Mouse (Mus musculus): ENCODE results near the gene Otogl.

Gene Otogl

GRCm38 (mm10) chr10:107912084-107912573 is at the start of gene Otogl:
Otogl (minus strand) TSS chr10:107912134.
- no peak for DNase-seq (ENCODE audit: low spot score in 2 of 2)

- no peak for DNase-seq (ENCODE audit: low spot score in 2 of 2)
Measured at GRCm38 (mm10) chr10:107956588-107956987, 44.7 kb upstream of the Otogl start.

GRCm38 (mm10) chr10:107954444-107954843 is 42.5 kb upstream of the Otogl start:
- no peak for DNase-seq (ENCODE audit: low spot score in 2 of 2)

- no peak for DNase-seq (ENCODE audit: low spot score in 2 of 2)
Measured at GRCm38 (mm10) chr10:107951596-107951995, 39.7 kb upstream of the Otogl start.

GRCm38 (mm10) chr10:107949945-107950344 is 38.0 kb upstream of the Otogl start:
- no peak for DNase-seq (ENCODE audit: low spot score in 2 of 2)

GRCm38 (mm10) chr10:107948647-107949046 is 36.7 kb upstream of the Otogl start:
- DNase-seq (ENCODE audit: low spot score in 2 of 2) = no peak

- DNase-seq (ENCODE audit: low spot score in 2 of 2) = no peak
Measured at GRCm38 (mm10) chr10:107948038-107948437, 36.1 kb upstream of the Otogl start.

GRCm38 (mm10) chr10:107946348-107946747 is 34.4 kb upstream of the Otogl start:
- no peak for DNase-seq (ENCODE audit: low spot score in 2 of 2)

- DNase-seq (ENCODE audit: low spot score in 2 of 2) = no peak
Measured at GRCm38 (mm10) chr10:107943859-107944258, 31.9 kb upstream of the Otogl start.

GRCm38 (mm10) chr10:107941188-107941900 is 29.4 kb upstream of the Otogl start:
- no peak for DNase-seq (ENCODE audit: low spot score in 2 of 2)

GRCm38 (mm10) chr10:107940302-107940701 is 28.4 kb upstream of the Otogl start:
- DNase-seq (ENCODE audit: low spot score in 2 of 2) = no peak

GRCm38 (mm10) chr10:107939821-107940220 is 27.9 kb upstream of the Otogl start:
- DNase-seq (ENCODE audit: low spot score in 2 of 2) = no peak

GRCm38 (mm10) chr10:107934055-107934454 is 22.1 kb upstream of the Otogl start:
- DNase-seq (ENCODE audit: low spot score in 2 of 2) = no peak

GRCm38 (mm10) chr10:107933527-107933926 is 21.6 kb upstream of the Otogl start:
- DNase-seq (ENCODE audit: low spot score in 2 of 2) = no peak

- DNase-seq (ENCODE audit: low spot score in 2 of 2) = no peak
Measured at GRCm38 (mm10) chr10:107931833-107932828, 20.2 kb upstream of the Otogl start.

GRCm38 (mm10) chr10:107930471-107931021 is 18.6 kb upstream of the Otogl start:
- no peak for DNase-seq (ENCODE audit: low spot score in 2 of 2)

GRCm38 (mm10) chr10:107925306-107925705 is 13.4 kb upstream of the Otogl start:
- no peak for DNase-seq (ENCODE audit: low spot score in 2 of 2)

GRCm38 (mm10) chr10:107923860-107924259 is 11.9 kb upstream of the Otogl start:
- DNase-seq (ENCODE audit: low spot score in 2 of 2) = no peak

- DNase-seq (ENCODE audit: low spot score in 2 of 2) = no peak
Measured at GRCm38 (mm10) chr10:107922750-107923149, 10.8 kb upstream of the Otogl start.

GRCm38 (mm10) chr10:107921549-107921948 is 9.6 kb upstream of the Otogl start:
- DNase-seq (ENCODE audit: low spot score in 2 of 2) = no peak

- DNase-seq (ENCODE audit: low spot score in 2 of 2) = no peak
Measured at GRCm38 (mm10) chr10:107921134-107921533, 9.2 kb upstream of the Otogl start.

GRCm38 (mm10) chr10:107913013-107913412 is 1.1 kb upstream of the Otogl start:
- no peak for DNase-seq (ENCODE audit: low spot score in 2 of 2)

All from spleen, postnatal 14 days (tissue).